Mouse (Mus musculus): ENCODE results near the gene Abo. TPM values are rescaled to one million over a fixed set of nuclear protein-coding genes. Genes with fewer than 3 reads are reported as not detected.

Abo gene
- polyA plus RNA-seq, 1 experiment from 2014 or later, result not detected

GRCm38 (mm10) chr2:26908710-26909386 is 44.1 kb upstream of the Abo start:
- DNase-seq (ENCODE audit: low spot score) (no peak), ATAC-seq (ENCODE audit: low FRiP score) (no peak)
- H3K4me3 ChIP-seq (ENCODE audit: low read depth, low read length), result peak overlapping the region; percentile 89; the same call in 1 of the 2 replicates
- H3K9ac ChIP-seq (ENCODE audit: low read depth, low read length), result peak overlapping the region; percentile 17; the same call in 1 of the 2 replicates
- H3K9me3 ChIP-seq (ENCODE audit: control insufficient read depth, low read length), result no peaks in the 10 kb centered on the region
- peak overlapping the region; percentile 52 for H3K4me2 ChIP-seq (replicated peaks; ENCODE audit: low read depth, low read length)
- 87% methylated on average over 18 of the region's 18 CpGs for WGBS
- H3K36me3 ChIP-seq (ENCODE audit: control insufficient read depth, insufficient read depth, low read length), result peaks cover 13% of the 10 kb centered on the region
- H3K4me1 ChIP-seq (replicated peaks; ENCODE audit: control insufficient read depth, insufficient read depth, low read length), result peaks cover 12% of the 10 kb centered on the region
- H3K27me3 ChIP-seq (ENCODE audit: control insufficient read depth, insufficient read depth, low read length), result no peaks in the 10 kb centered on the region
- H3K27ac ChIP-seq (ENCODE audit: low read depth, low read length), result no peak overlapping the region

GRCm38 (mm10) chr2:26907109-26907508 is 42.3 kb upstream of the Abo start:
- Histone ChIP-seq H3K9ac (ENCODE audit: low read depth, low read length) (no peak overlapping the region), H3K9me3 (ENCODE audit: control insufficient read depth, low read length) (no peaks in the 10 kb centered on the region), H3K4me2 (replicated peaks; ENCODE audit: low read depth, low read length) (no peak overlapping the region), H3K4me3 (ENCODE audit: low read depth, low read length) (no peak overlapping the region), H3K27me3 (ENCODE audit: control insufficient read depth, insufficient read depth, low read length) (no peaks in the 10 kb centered on the region), H3K36me3 (ENCODE audit: control insufficient read depth, insufficient read depth, low read length) (peaks cover 5% of the 10 kb centered on the region), H3K27ac (ENCODE audit: low read depth, low read length) (no peak overlapping the region), H3K4me1 (replicated peaks; ENCODE audit: control insufficient read depth, insufficient read depth, low read length) (peaks cover 11% of the 10 kb centered on the region)
- 76% methylated on average over 4 of the region's 4 CpGs for WGBS
- DNase-seq (ENCODE audit: low spot score) (peak; percentile 68), ATAC-seq (ENCODE audit: low FRiP score) (no peak)

- DNase-seq (ENCODE audit: low spot score) (no peak), ATAC-seq (ENCODE audit: low FRiP score) (no peak)
- H3K4me1 ChIP-seq (replicated peaks; ENCODE audit: control insufficient read depth, insufficient read depth, low read length), result peaks cover 12% of the 10 kb centered on the region
- no peaks in the 10 kb centered on the region for H3K27me3 ChIP-seq (ENCODE audit: control insufficient read depth, insufficient read depth, low read length)
- no peaks in the 10 kb centered on the region for H3K9me3 ChIP-seq (ENCODE audit: control insufficient read depth, low read length)
- H3K4me2 ChIP-seq (replicated peaks; ENCODE audit: low read depth, low read length), result no peak overlapping the region
- H3K9ac ChIP-seq (ENCODE audit: low read depth, low read length), result no peak overlapping the region
- H3K36me3 ChIP-seq (ENCODE audit: control insufficient read depth, insufficient read depth, low read length), result peaks cover 3% of the 10 kb centered on the region; the same call in 1 of the 2 replicates
- H3K4me3 ChIP-seq (ENCODE audit: low read depth, low read length), result no peak overlapping the region
- no peak overlapping the region for H3K27ac ChIP-seq (ENCODE audit: low read depth, low read length)
- 91% methylated on average over 3 of the region's 3 CpGs for WGBS
Observed at GRCm38 (mm10) chr2:26906431-26906830, 41.7 kb upstream of the Abo start.

GRCm38 (mm10) chr2:26905936-26906335 is 41.2 kb upstream of the Abo start:
- ATAC-seq (ENCODE audit: low FRiP score) (no peak), DNase-seq (ENCODE audit: low spot score) (no peak)
- no peak overlapping the region for H3K4me3 ChIP-seq (ENCODE audit: low read depth, low read length)
- no peak overlapping the region for H3K9ac ChIP-seq (ENCODE audit: low read depth, low read length)
- H3K4me2 ChIP-seq (replicated peaks; ENCODE audit: low read depth, low read length), result no peak overlapping the region
- H3K27ac ChIP-seq (ENCODE audit: low read depth, low read length), result no peak overlapping the region
- H3K9me3 ChIP-seq (ENCODE audit: control insufficient read depth, low read length), result no peaks in the 10 kb centered on the region
- 85% methylated on average over 2 of the region's 2 CpGs for WGBS
- H3K27me3 ChIP-seq (ENCODE audit: control insufficient read depth, insufficient read depth, low read length), result no peaks in the 10 kb centered on the region
- H3K36me3 ChIP-seq (ENCODE audit: control insufficient read depth, insufficient read depth, low read length), result peaks cover 3% of the 10 kb centered on the region; the same call in 1 of the 2 replicates
- H3K4me1 ChIP-seq (replicated peaks; ENCODE audit: control insufficient read depth, insufficient read depth, low read length), result peaks cover 12% of the 10 kb centered on the region

GRCm38 (mm10) chr2:26903311-26903710 is 38.5 kb upstream of the Abo start:
- Histone ChIP-seq H3K9ac (ENCODE audit: low read depth, low read length) (peak overlapping the region; percentile 78), H3K36me3 (ENCODE audit: control insufficient read depth, insufficient read depth, low read length) (peaks cover 11% of the 10 kb centered on the region; the same call in 1 of the 2 replicates), H3K27me3 (ENCODE audit: control insufficient read depth, insufficient read depth, low read length) (no peaks in the 10 kb centered on the region), H3K4me1 (replicated peaks; ENCODE audit: control insufficient read depth, insufficient read depth, low read length) (peaks cover 8% of the 10 kb centered on the region; the same call in 1 of the 2 replicates), H3K4me3 (ENCODE audit: low read depth, low read length) (peak overlapping the region; percentile 85), H3K27ac (ENCODE audit: low read depth, low read length) (peak overlapping the region; percentile 86), H3K4me2 (replicated peaks; ENCODE audit: low read depth, low read length) (peak overlapping the region; percentile 59), H3K9me3 (ENCODE audit: control insufficient read depth, low read length) (no peaks in the 10 kb centered on the region)
- no peak for DNase-seq (ENCODE audit: low spot score)
- no peak for ATAC-seq (ENCODE audit: low FRiP score)
- WGBS, result 14% methylated on average over 7 of the region's 7 CpGs

- Histone ChIP-seq H3K27ac (ENCODE audit: low read depth, low read length) (peak within 1 kb of the TSS; percentile 86), H3K9me3 (ENCODE audit: control insufficient read depth, low read length) (no peaks in the 10 kb centered on the region), H3K4me2 (replicated peaks; ENCODE audit: low read depth, low read length) (peak within 1 kb of the TSS; percentile 59), H3K4me3 (ENCODE audit: low read depth, low read length) (peak within 1 kb of the TSS; percentile 85), H3K9ac (ENCODE audit: low read depth, low read length) (peak within 1 kb of the TSS; percentile 78), H3K27me3 (ENCODE audit: control insufficient read depth, insufficient read depth, low read length) (no peaks in the 10 kb centered on the region), H3K4me1 (replicated peaks; ENCODE audit: control insufficient read depth, insufficient read depth, low read length) (peaks cover 8% of the 10 kb centered on the region; the same call in 1 of the 2 replicates), H3K36me3 (ENCODE audit: control insufficient read depth, insufficient read depth, low read length) (peaks cover 11% of the 10 kb centered on the region; the same call in 1 of the 2 replicates)
- ATAC-seq (ENCODE audit: low FRiP score), result peak; percentile 95
- DNase-seq (ENCODE audit: low spot score), result peak; percentile 94
- WGBS, result under 1% methylated on average over 41 of the region's 41 CpGs
Observed at GRCm38 (mm10) chr2:26902467-26903220, 37.9 kb upstream of the Abo start, which contains the start of gene Surf6. Gene Surf6, minus strand, starts transcription at chr2:26902879.

- H3K9ac ChIP-seq (ENCODE audit: low read depth, low read length), result peak overlapping the region; percentile 78
- H3K4me3 ChIP-seq (ENCODE audit: low read depth, low read length), result peak overlapping the region; percentile 85
- DNase-seq (ENCODE audit: low spot score) (no peak), ATAC-seq (ENCODE audit: low FRiP score) (no peak)
- H3K36me3 ChIP-seq (ENCODE audit: control insufficient read depth, insufficient read depth, low read length), result peaks cover 12% of the 10 kb centered on the region; the same call in 1 of the 2 replicates
- H3K9me3 ChIP-seq (ENCODE audit: control insufficient read depth, low read length), result no peaks in the 10 kb centered on the region
- peak overlapping the region; percentile 59 for H3K4me2 ChIP-seq (replicated peaks; ENCODE audit: low read depth, low read length)
- H3K4me1 ChIP-seq (replicated peaks; ENCODE audit: control insufficient read depth, insufficient read depth, low read length), result peaks cover 8% of the 10 kb centered on the region; the same call in 1 of the 2 replicates
- H3K27ac ChIP-seq (ENCODE audit: low read depth, low read length), result no peak overlapping the region
- H3K27me3 ChIP-seq (ENCODE audit: control insufficient read depth, insufficient read depth, low read length), result no peaks in the 10 kb centered on the region
- WGBS, result 15% methylated on average over 7 of the region's 7 CpGs
Observed at GRCm38 (mm10) chr2:26901834-26902400, 37.1 kb upstream of the Abo start.

GRCm38 (mm10) chr2:26900731-26901130 is 36.0 kb upstream of the Abo start:
- Histone ChIP-seq H3K9me3 (ENCODE audit: control insufficient read depth, low read length) (no peaks in the 10 kb centered on the region), H3K4me3 (ENCODE audit: low read depth, low read length) (no peak overlapping the region), H3K4me2 (replicated peaks; ENCODE audit: low read depth, low read length) (no peak overlapping the region), H3K36me3 (ENCODE audit: control insufficient read depth, insufficient read depth, low read length) (peaks cover 12% of the 10 kb centered on the region; the same call in 1 of the 2 replicates), H3K27ac (ENCODE audit: low read depth, low read length) (no peak overlapping the region), H3K4me1 (replicated peaks; ENCODE audit: control insufficient read depth, insufficient read depth, low read length) (peaks cover 8% of the 10 kb centered on the region; the same call in 1 of the 2 replicates), H3K27me3 (ENCODE audit: control insufficient read depth, insufficient read depth, low read length) (no peaks in the 10 kb centered on the region), H3K9ac (ENCODE audit: low read depth, low read length) (no peak overlapping the region)
- no peak for ATAC-seq (ENCODE audit: low FRiP score)
- DNase-seq (ENCODE audit: low spot score), result no peak
- WGBS, result 71% methylated on average over 1 of the region's 1 CpGs
